Mouse (Mus musculus): ENCODE results near the gene Rps15.

- TF ChIP-seq ZC3H11A (IDR thresholded peaks at IDR 0.05; ENCODE audit: borderline replicate concordance, low read depth, low read length) (no peak), MAFK (IDR thresholded peaks at IDR 0.05; ENCODE audit: insufficient read depth, low read depth, low read length) (no peak), ZNF384 (IDR thresholded peaks at IDR 0.05; ENCODE audit: low read depth, low read length) (no peak)
Measured at GRCm38 (mm10) chr10:80304458-80304857, 12.2 kb downstream of the Rps15 start.
